Mouse (Mus musculus): ENCODE results near the gene Rbmx.
A peak's percentile ranks its signal among the peaks of the same experiment; 100 is the strongest.

The Rbmx gene

GRCm38 (mm10) chrX:57392367-57393246 lies at the start of gene Rbmx:
Gene Rbmx, minus strand, starts transcription at chrX:57393036.
- DNase-seq (ENCODE audit: extremely low read depth, low read depth), result peak; percentile 85

GRCm38 (mm10) chrX:57433897-57434296 lies 41.1 kb upstream of the Rbmx start:
- no peak for DNase-seq (ENCODE audit: extremely low read depth, low read depth)

GRCm38 (mm10) chrX:57431610-57432009 lies 38.8 kb upstream of the Rbmx start:
- peak; percentile 7 for DNase-seq (ENCODE audit: extremely low read depth, low read depth)

- DNase-seq (ENCODE audit: extremely low read depth, low read depth), result no peak
These were observed 15.9 kb upstream of the Rbmx start, which contains the start of gene Gm364 for GRCm38 (mm10) chrX:57408769-57409168. Gene Gm364, plus strand, starts transcription at chrX:57409154.

- DNase-seq (ENCODE audit: extremely low read depth, low read depth), result no peak
These were observed 10.8 kb upstream of the Rbmx start for GRCm38 (mm10) chrX:57403651-57404050.

- DNase-seq (ENCODE audit: extremely low read depth, low read depth), result no peak
These were observed 8.6 kb upstream of the Rbmx start for GRCm38 (mm10) chrX:57401388-57401787.

- DNase-seq (ENCODE audit: extremely low read depth, low read depth), result no peak
These were observed 576 bp upstream of the Rbmx start for GRCm38 (mm10) chrX:57393412-57393811.

GRCm38 (mm10) chrX:57380915-57381314 lies 11.9 kb downstream of the Rbmx start:
- DNase-seq (ENCODE audit: extremely low read depth, low read depth), result no peak

GRCm38 (mm10) chrX:57378579-57378978 lies 14.3 kb downstream of the Rbmx start:
- no peak for DNase-seq (ENCODE audit: extremely low read depth, low read depth)

GRCm38 (mm10) chrX:57377096-57377495 lies 15.7 kb downstream of the Rbmx start:
- no peak for DNase-seq (ENCODE audit: extremely low read depth, low read depth)

GRCm38 (mm10) chrX:57374029-57374428 lies 18.8 kb downstream of the Rbmx start:
- no peak for DNase-seq (ENCODE audit: extremely low read depth, low read depth)

- no peak for DNase-seq (ENCODE audit: extremely low read depth, low read depth)
These were observed 19.3 kb downstream of the Rbmx start for GRCm38 (mm10) chrX:57373543-57373942.

- no peak for DNase-seq (ENCODE audit: extremely low read depth, low read depth)
These were observed 19.9 kb downstream of the Rbmx start for GRCm38 (mm10) chrX:57372965-57373364.

- DNase-seq (ENCODE audit: extremely low read depth, low read depth), result no peak
These were observed 27.8 kb downstream of the Rbmx start for GRCm38 (mm10) chrX:57364891-57365569.

- no peak for DNase-seq (ENCODE audit: extremely low read depth, low read depth)
These were observed 33.5 kb downstream of the Rbmx start for GRCm38 (mm10) chrX:57359316-57359715.

- DNase-seq (ENCODE audit: extremely low read depth, low read depth), result no peak
These were observed 53.6 kb downstream of the Rbmx start for GRCm38 (mm10) chrX:57339220-57339619.

- no peak for DNase-seq (ENCODE audit: extremely low read depth, low read depth)
These were observed 54.2 kb downstream of the Rbmx start, which contains the start of gene Arhgef6 for GRCm38 (mm10) chrX:57338371-57339211. Gene Arhgef6, minus strand, starts transcription at chrX:57338729.

GRCm38 (mm10) chrX:57337582-57337981 lies 55.3 kb downstream of the Rbmx start:
- no peak for DNase-seq (ENCODE audit: extremely low read depth, low read depth)

- no peak for DNase-seq (ENCODE audit: extremely low read depth, low read depth)
These were observed 55.9 kb downstream of the Rbmx start for GRCm38 (mm10) chrX:57336958-57337357.

GRCm38 (mm10) chrX:57335313-57335712 lies 57.5 kb downstream of the Rbmx start:
- no peak for DNase-seq (ENCODE audit: extremely low read depth, low read depth)

All from MEL-GATA-1-ER (cell line).